Mouse (Mus musculus) cortical plate, adult 2 months (tissue): ENCODE measurements around the gene Aldh3a2.

Experiments used
- CTCF ChIP-seq: fragments of 200-500 bp; IDR thresholded peaks from 2 replicates; pipeline ENCODE4 v1.5.1; 2011; ENCODE audit warnings: mild to moderate bottlenecking, control low read depth, low read length; ENCODE audit not compliant: insufficient read depth; ENCODE audit errors: extremely low read depth
- POLR2A ChIP-seq: fragments of 200-500 bp; IDR thresholded peaks from 2 replicates; pipeline ENCODE4 v1.6.1; 2011; ENCODE audit warnings: mild to moderate bottlenecking, low read length, control low read depth; ENCODE audit not compliant: insufficient read depth; ENCODE audit errors: extremely low read depth

DNA sequence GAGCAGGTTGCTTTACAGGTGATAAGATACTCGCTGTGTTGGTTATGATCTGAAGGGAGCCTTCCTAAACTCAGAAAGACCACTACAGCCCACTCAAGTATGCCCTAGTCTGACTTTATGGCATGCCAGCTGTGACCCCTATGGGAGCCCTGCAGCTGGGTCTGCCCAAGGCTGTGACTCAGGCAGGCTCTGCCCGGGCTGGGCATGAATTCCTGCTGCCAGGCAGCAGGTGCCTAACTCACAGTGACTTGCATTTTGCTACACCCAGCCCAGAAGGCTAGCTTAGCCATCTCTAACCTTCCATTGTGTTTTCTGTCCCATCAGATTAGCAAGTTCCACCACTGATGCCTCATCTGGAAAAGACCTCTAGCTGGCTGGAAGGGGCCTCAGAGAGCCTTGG, 64.5 kb downstream of the Aldh3a2 start:
- TF ChIP-seq CTCF = no peak
- no peak for TF ChIP-seq POLR2A
